19 mouse cellular contexts compared by ENCODE assay signal in genomic region chr11:113292906-113293614, GRCm38 (mm10).
DNase-seq lines count a peak whose midpoint lies in the region; ATAC-seq and TF ChIP-seq lines count a peak whose summit lies in the region.
"Had no signal": no experiment of that assay in that cellular context is flagged by ENCODE, and none has a peak within 500 bp of the region (broad histone marks: within the 10 kb centered on the region; RNA-seq: fewer than 3 reads in every experiment).

No protein-coding gene starts in this region.

- H3K4me2 ChIP-seq in forebrain, embryonic 13.5 days = no peak overlapping the region
- H3K4me2 ChIP-seq in neural tube, embryonic 11.5 days (ENCODE audit: low read depth) = no peak overlapping the region
- H3K4me2 ChIP-seq in stomach, postnatal 0 days (replicated peaks; ENCODE audit: low read depth) = no peak overlapping the region
- H3K4me2 ChIP-seq: lung, embryonic 14.5 days; midbrain, embryonic 13.5 days had no signal

- no peaks in the 10 kb centered on the region for H3K36me3 ChIP-seq in forebrain, embryonic 10.5 days (replicated peaks)
- no peaks in the 10 kb centered on the region for H3K36me3 ChIP-seq in forebrain, embryonic 13.5 days (ENCODE audit: poor library complexity, severe bottlenecking)
- no peaks in the 10 kb centered on the region for H3K36me3 ChIP-seq in neural tube, embryonic 11.5 days (ENCODE audit: control insufficient read depth, insufficient read depth, low read length)
- no peaks in the 10 kb centered on the region for H3K36me3 ChIP-seq in stomach, postnatal 0 days (ENCODE audit: control insufficient read depth, insufficient read depth, low read length)
- H3K36me3 ChIP-seq: midbrain, embryonic 13.5 days had no signal

- DNase-seq in forebrain, embryonic 10.5 days (ENCODE audit: extremely low spot score, low spot score) = no peak
- no peak for DNase-seq in neural tube, embryonic 11.5 days (ENCODE audit: low spot score)
- DNase-seq in neural tube, embryonic 10.5 days (ENCODE audit: extremely low spot score, low spot score) = no peak
- DNase-seq in kidney, postnatal 14 days = peak; percentile 50
- DNase-seq in stomach, postnatal 0 days (ENCODE audit: low spot score) = peak; percentile 24
- DNase-seq in retina, postnatal 1 day = no peak
- no peak for DNase-seq in gastrocnemius, postnatal 14 days
- DNase-seq: adrenal gland, postnatal 25 days; cerebellum, adult 9-11 months; heart, adult 2 months; liver; right cerebral cortex, postnatal 14 days had no signal

- no peaks in the 10 kb centered on the region; the same call in 1 of the 2 replicates for H3K27me3 ChIP-seq in forebrain, embryonic 10.5 days (ENCODE audit: poor library complexity, severe bottlenecking)
- no peaks in the 10 kb centered on the region for H3K27me3 ChIP-seq in forebrain, embryonic 13.5 days
- no peaks in the 10 kb centered on the region for H3K27me3 ChIP-seq in neural tube, embryonic 11.5 days (ENCODE audit: control insufficient read depth, insufficient read depth, low read length)
- H3K27me3 ChIP-seq in stomach, postnatal 0 days (ENCODE audit: control insufficient read depth, insufficient read depth, low read length) = no peaks in the 10 kb centered on the region
- H3K27me3 ChIP-seq: CH12.LX had no signal

- no peak for TF ChIP-seq CTCF in stomach, postnatal 0 days (IDR thresholded peaks at IDR 0.05; ENCODE audit: low read depth)

- TF ChIP-seq EP300 in stomach, postnatal 0 days (optimal IDR thresholded peaks at IDR 0.05) = no peak

- H3K9ac ChIP-seq in forebrain, embryonic 13.5 days = no peak overlapping the region
- no peak overlapping the region; the same call in 1 of the 2 replicates for H3K9ac ChIP-seq in neural tube, embryonic 11.5 days (ENCODE audit: low read length)
- no peak overlapping the region for H3K9ac ChIP-seq in stomach, postnatal 0 days (ENCODE audit: low read length)
- H3K9ac ChIP-seq: lung, embryonic 14.5 days; midbrain, embryonic 13.5 days had no signal

- no peaks in the 10 kb centered on the region for H3K9me3 ChIP-seq in forebrain, embryonic 10.5 days
- no peaks in the 10 kb centered on the region for H3K9me3 ChIP-seq in forebrain, embryonic 13.5 days (replicated peaks)
- no peaks in the 10 kb centered on the region for H3K9me3 ChIP-seq in neural tube, embryonic 11.5 days (ENCODE audit: control insufficient read depth, low read length)
- no peaks in the 10 kb centered on the region for H3K9me3 ChIP-seq in stomach, postnatal 0 days (ENCODE audit: control insufficient read depth, low read length)
- H3K9me3 ChIP-seq: midbrain, embryonic 13.5 days had no signal

- no peak for ATAC-seq in forebrain, embryonic 13.5 days
- ATAC-seq in neural tube, embryonic 11.5 days (ENCODE audit: insufficient read depth, low FRiP score, low TSS enrichment) = no peak
- ATAC-seq in stomach, postnatal 0 days (ENCODE audit: low FRiP score, low TSS enrichment) = no peak
- ATAC-seq: activated CD4-positive, CD25-positive, alpha-beta regulatory T cell, adult 4 months; forebrain, embryonic 16.5 days; midbrain, embryonic 13.5 days had no signal

- H3K27ac ChIP-seq in forebrain, embryonic 10.5 days = peak overlapping the region; percentile 76
- H3K27ac ChIP-seq in forebrain, embryonic 13.5 days = no peak overlapping the region
- H3K27ac ChIP-seq in neural tube, embryonic 11.5 days (ENCODE audit: low read depth, low read length) = peak overlapping the region; percentile 29; the same call in 1 of the 2 replicates
- peak overlapping the region; percentile 45; the same call in 1 of the 2 replicates for H3K27ac ChIP-seq in stomach, postnatal 0 days (replicated peaks)
- H3K27ac ChIP-seq: macrophage had no signal

- intact Hi-C loops in gastrocnemius, postnatal 14 days (cut with DNase I; ENCODE audit: low total_unique reads) = loop anchor here (10.0 kb wide), 1 partner anchor 522 kb away; no protein-coding TSS in a partner anchor

- H3K4me1 ChIP-seq in forebrain, embryonic 10.5 days = peaks cover 51% of the 10 kb centered on the region
- peaks cover 31% of the 10 kb centered on the region for H3K4me1 ChIP-seq in forebrain, embryonic 13.5 days
- H3K4me1 ChIP-seq in neural tube, embryonic 11.5 days (ENCODE audit: control insufficient read depth, insufficient read depth, low read length) = peaks cover 17% of the 10 kb centered on the region
- no peaks in the 10 kb centered on the region for H3K4me1 ChIP-seq in stomach, postnatal 0 days (replicated peaks; ENCODE audit: control insufficient read depth, insufficient read depth)

- 83% methylated on average over 13 of the region's 13 CpGs for WGBS in forebrain, embryonic 10.5 days
- WGBS in forebrain, embryonic 13.5 days = 85% methylated on average over 13 of the region's 13 CpGs
- WGBS in neural tube, embryonic 11.5 days = 70% methylated on average over 13 of the region's 13 CpGs
- 73% methylated on average over 13 of the region's 13 CpGs for WGBS in stomach, postnatal 0 days

- H3K4me3 ChIP-seq in forebrain, embryonic 10.5 days = no peak overlapping the region
- H3K4me3 ChIP-seq in forebrain, embryonic 13.5 days = no peak overlapping the region
- H3K4me3 ChIP-seq in neural tube, embryonic 11.5 days (ENCODE audit: low read depth, low read length) = no peak overlapping the region
- no peak overlapping the region for H3K4me3 ChIP-seq in stomach, postnatal 0 days (ENCODE audit: low read depth, low read length)
- H3K4me3 ChIP-seq: heart, adult 2 months; midbrain, embryonic 13.5 days had no signal

Comparison
In these comparisons a context has a peak if more than half of its experiments do, and no peak if none do; other contexts are left out.
1. DNase-seq: peak in kidney, postnatal 14 days (single experiment) and stomach, postnatal 0 days (single experiment); none in forebrain, embryonic 10.5 days (single experiment), neural tube, embryonic 11.5 days (single experiment), neural tube, embryonic 10.5 days (single experiment), retina, postnatal 1 day (single experiment) and gastrocnemius, postnatal 14 days (single experiment).